Mouse (Mus musculus) spleen, postnatal 4 days (tissue): ENCODE results near the gene Sebox.
"Not testable (repeated sequence)": the region's sequence is repeated elsewhere in the genome, so short reads cannot be mapped to it uniquely, and the experiment has no call there.

ENCODE experiments used
- DNase-seq, 2 experiments: peaks; one replicate each; pipeline ENCODE4 v3.0.0; 2022; ENCODE audit warnings: low spot score in 2 of 2

Gene Sebox

GRCm38 (mm10) chr11:78497544-78498522 is 5.4 kb upstream of the Sebox start, which contains the start of gene Sarm1:
Gene Sarm1, minus strand, starts transcription at chr11:78497754.
- DNase-seq: peak; percentile 92 to 94

- no peak for DNase-seq
Observed at GRCm38 (mm10) chr11:78499004-78499403, 4.2 kb upstream of the Sebox start, which contains the start of gene Vtn. Gene Vtn, plus strand, starts transcription at chr11:78499091.

- DNase-seq: no peak
Observed at GRCm38 (mm10) chr11:78499543-78499942, 3.7 kb upstream of the Sebox start.

GRCm38 (mm10) chr11:78500623-78501202 is 2.5 kb upstream of the Sebox start:
- DNase-seq: no peak

GRCm38 (mm10) chr11:78501529-78501928 is 1.7 kb upstream of the Sebox start:
- no peak for DNase-seq

GRCm38 (mm10) chr11:78505430-78505829 is 2.2 kb downstream of the Sebox start:
- no peak for DNase-seq

GRCm38 (mm10) chr11:78509148-78509547 is 5.9 kb downstream of the Sebox start:
- DNase-seq: no peak

GRCm38 (mm10) chr11:78512025-78512957 is 9.0 kb downstream of the Sebox start, which contains the start of the genes Tmem199 and Poldip2:
Gene Tmem199, minus strand, starts transcription at chr11:78512172.
Gene Poldip2, plus strand, starts transcription at chr11:78512193.
- peak; percentile 85 to 92 for DNase-seq

GRCm38 (mm10) chr11:78513106-78513790 is 10.0 kb downstream of the Sebox start:
- DNase-seq: no peak

GRCm38 (mm10) chr11:78515549-78516325 is 12.5 kb downstream of the Sebox start:
- DNase-seq: no peak

GRCm38 (mm10) chr11:78518931-78519330 is 15.7 kb downstream of the Sebox start:
- DNase-seq: no peak

- no peak for DNase-seq
Observed at GRCm38 (mm10) chr11:78521880-78522279, 18.6 kb downstream of the Sebox start.

- no peak for DNase-seq
Observed at GRCm38 (mm10) chr11:78522481-78522997, 19.3 kb downstream of the Sebox start.

- no peak for DNase-seq
Observed at GRCm38 (mm10) chr11:78523241-78523955, 20.2 kb downstream of the Sebox start.

GRCm38 (mm10) chr11:78524838-78525237 is 21.6 kb downstream of the Sebox start:
- DNase-seq: no peak

- DNase-seq: no peak
Observed at GRCm38 (mm10) chr11:78528714-78529113, 25.5 kb downstream of the Sebox start.

GRCm38 (mm10) chr11:78530001-78530400 is 26.8 kb downstream of the Sebox start:
- DNase-seq: no peak

- DNase-seq: no peak
Observed at GRCm38 (mm10) chr11:78531046-78531445, 27.8 kb downstream of the Sebox start.

- DNase-seq: not testable (repeated sequence)
Observed at GRCm38 (mm10) chr11:78531515-78531914, 28.3 kb downstream of the Sebox start.
